Mouse (Mus musculus): Measurements from ENCODE around the gene Nol8. TPM values are rescaled to one million over a fixed set of nuclear protein-coding genes. Genes with fewer than 3 reads are reported as not detected.

The Nol8 gene
- polyA plus RNA-seq (2015; fragmentation: Illumina TruSeq; extraction: RNeasy Lipid Tissue Mini Kit (QIAGEN cat#74804); ENCODE audit: insufficient read depth, low read depth, low replicate concordance) = 4.5 TPM

GRCm38 (mm10) chr13:49652481-49653179, at the start of gene Nol8, which contains the start of gene Cenpp:
Gene Nol8, plus strand, starts transcription at chr13:49653078.
Gene Cenpp, minus strand, starts transcription at chr13:49652785.

GRCm38 (mm10) chr13:49607714-49608113, 45.2 kb upstream of the Nol8 start, which contains the start of gene Ogn:
Gene Ogn, plus strand, starts transcription at chr13:49608046.

GRCm38 (mm10) chr13:49681351-49682232, 28.7 kb downstream of the Nol8 start, which contains the start of gene Iars:
Gene Iars, plus strand, starts transcription at chr13:49682100.

Other genes starting within 250 kb of the Nol8 start
- 3.1 TPM for gene Ippk, start 231.8 kb upstream of the Nol8 start, polyA plus RNA-seq (2015; fragmentation: Illumina TruSeq; extraction: RNeasy Lipid Tissue Mini Kit (QIAGEN cat#74804); ENCODE audit: insufficient read depth, low read depth, low replicate concordance)
- gene Tes3-ps, start 159.8 kb upstream of the Nol8 start, polyA plus RNA-seq (2015; fragmentation: Illumina TruSeq; extraction: RNeasy Lipid Tissue Mini Kit (QIAGEN cat#74804); ENCODE audit: insufficient read depth, low read depth, low replicate concordance) = not detected
- 4.7 TPM for gene Ecm2, start 148.3 kb upstream of the Nol8 start, polyA plus RNA-seq (2015; fragmentation: Illumina TruSeq; extraction: RNeasy Lipid Tissue Mini Kit (QIAGEN cat#74804); ENCODE audit: insufficient read depth, low read depth, low replicate concordance)
- gene Aspn, start 108.6 kb upstream of the Nol8 start, polyA plus RNA-seq (2015; fragmentation: Illumina TruSeq; extraction: RNeasy Lipid Tissue Mini Kit (QIAGEN cat#74804); ENCODE audit: insufficient read depth, low read depth, low replicate concordance) = 5.0 TPM
- 0.66 TPM for gene Omd, start 70.6 kb upstream of the Nol8 start, polyA plus RNA-seq (2015; fragmentation: Illumina TruSeq; extraction: RNeasy Lipid Tissue Mini Kit (QIAGEN cat#74804); ENCODE audit: insufficient read depth, low read depth, low replicate concordance)
- gene Ogn, start 45.0 kb upstream of the Nol8 start, polyA plus RNA-seq (2015; fragmentation: Illumina TruSeq; extraction: RNeasy Lipid Tissue Mini Kit (QIAGEN cat#74804); ENCODE audit: insufficient read depth, low read depth, low replicate concordance) = 27.6 TPM
- gene Cenpp, start 293 bp upstream of the Nol8 start, polyA plus RNA-seq (2015; fragmentation: Illumina TruSeq; extraction: RNeasy Lipid Tissue Mini Kit (QIAGEN cat#74804); ENCODE audit: insufficient read depth, low read depth, low replicate concordance) = not detected
- 12.5 TPM for gene Iars, start 29.0 kb downstream of the Nol8 start, polyA plus RNA-seq (2015; fragmentation: Illumina TruSeq; extraction: RNeasy Lipid Tissue Mini Kit (QIAGEN cat#74804); ENCODE audit: insufficient read depth, low read depth, low replicate concordance)
- gene Gm30302, start 145.9 kb downstream of the Nol8 start, polyA plus RNA-seq (2015; fragmentation: Illumina TruSeq; extraction: RNeasy Lipid Tissue Mini Kit (QIAGEN cat#74804); ENCODE audit: insufficient read depth, low read depth, low replicate concordance) = not detected

Measured in pancreas, adult 10 weeks (tissue).